Mouse (Mus musculus) fat pad, adult 2 months (tissue): ENCODE measurements around the gene Glb1.
"Not testable (repeated sequence)": the region's sequence is repeated elsewhere in the genome, so short reads cannot be mapped to it uniquely, and the experiment has no call there.

Source experiments
- DNase-seq: peaks from one replicate; pipeline ENCODE4 v3.0.0-alpha.2; 2011; ENCODE audit warnings: low read depth, low spot score; ENCODE audit errors: extremely low read depth

Gene Glb1

GRCm38 (mm10) chr9:114498218-114498617 is 97.3 kb downstream of the Glb1 start:
- DNase-seq = no peak

DNA sequence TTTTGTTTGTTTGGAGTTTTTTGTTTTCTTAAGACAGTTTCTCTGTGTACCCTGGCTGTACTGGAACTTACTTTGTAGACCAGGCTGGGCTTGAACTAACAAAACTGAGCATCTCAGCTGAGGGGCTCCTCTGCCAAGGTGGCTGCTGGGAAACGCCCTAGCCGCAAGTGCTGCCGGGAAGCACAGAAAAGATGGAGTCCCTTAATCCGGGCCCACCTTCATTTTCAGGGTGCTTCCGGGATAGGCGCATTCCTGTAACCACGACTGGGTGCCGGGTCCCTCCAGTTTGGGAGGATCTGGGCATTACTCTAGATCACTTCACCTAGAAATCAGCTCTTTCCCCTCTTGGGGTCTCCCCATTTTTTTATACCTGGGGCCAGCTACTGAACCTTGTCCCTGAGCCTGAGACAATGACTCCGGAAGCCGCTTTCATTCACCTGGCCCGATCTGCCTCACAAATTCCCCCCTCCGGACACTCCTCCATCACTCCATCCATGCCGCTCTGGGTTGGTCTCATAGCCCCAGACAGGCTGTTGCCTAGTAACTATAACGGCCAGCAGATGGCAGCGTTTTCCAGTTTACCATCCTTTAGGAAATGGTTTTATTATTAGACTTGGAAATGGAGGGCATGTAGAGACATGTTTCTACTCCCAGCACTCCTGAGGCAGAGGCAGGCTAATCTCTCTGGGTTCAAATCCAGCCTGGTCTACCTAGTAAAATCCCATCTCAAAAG is 99.1 kb downstream of the Glb1 start:
- DNase-seq = no peak

- DNase-seq = no peak
Observed at GRCm38 (mm10) chr9:114501111-114501510, 100.2 kb downstream of the Glb1 start.

GRCm38 (mm10) chr9:114501913-114502312 is 101.0 kb downstream of the Glb1 start:
- no peak for DNase-seq

DNA sequence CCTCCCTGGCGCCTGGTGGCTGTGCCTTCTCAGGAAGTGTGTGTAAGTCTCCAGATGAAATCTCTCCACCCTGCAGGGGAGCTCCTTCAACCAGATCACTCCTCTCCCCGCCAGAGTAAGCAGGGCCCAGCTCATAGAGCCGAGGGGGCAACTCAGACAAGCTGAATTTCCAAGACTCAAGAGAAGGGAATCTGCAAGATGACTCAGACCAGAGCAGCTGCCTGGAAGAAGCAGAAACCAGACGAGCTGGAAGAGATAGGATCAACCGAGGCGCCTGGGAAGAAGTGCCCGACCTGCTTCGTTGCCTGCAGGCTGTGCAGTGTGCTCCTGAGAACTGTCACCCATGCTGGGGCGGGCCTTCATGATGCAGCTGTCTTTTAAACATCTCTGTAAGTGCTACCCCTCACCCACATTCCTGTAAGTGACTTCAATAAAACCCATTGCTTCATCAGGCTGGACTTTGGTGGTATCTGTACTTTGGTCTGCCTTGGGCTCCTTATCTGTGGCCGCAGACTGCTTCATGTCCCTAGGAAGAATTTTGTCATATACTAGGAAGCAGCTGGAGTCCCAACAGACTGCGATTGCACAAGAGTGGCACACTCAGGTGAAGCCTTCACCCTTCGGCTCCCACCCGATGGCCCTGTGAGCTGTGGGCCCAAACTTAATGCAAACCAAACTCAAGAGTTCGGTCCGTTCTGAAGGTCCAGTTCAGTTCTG is 102.0 kb downstream of the Glb1 start:
- no peak for DNase-seq

DNA sequence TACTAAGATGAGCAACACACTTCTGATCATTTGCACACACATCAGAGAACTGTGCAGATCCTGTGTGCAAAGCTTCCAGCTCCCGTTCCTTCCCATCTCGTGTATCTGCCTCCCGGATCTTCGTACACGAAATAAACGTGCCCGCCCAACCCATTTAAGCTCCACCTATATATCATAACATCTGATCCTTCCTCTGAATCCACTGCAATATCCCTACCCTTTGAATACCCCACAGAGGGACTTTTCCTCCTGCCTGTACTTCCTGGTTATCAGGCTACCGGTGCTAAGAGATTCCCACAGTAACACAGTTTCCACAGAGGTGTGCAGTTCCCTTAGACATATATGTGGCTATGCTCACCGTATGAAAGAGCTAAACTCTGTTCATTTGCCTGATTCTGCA is 103.9 kb downstream of the Glb1 start, which contains the start of gene Ccr4:
Ccr4 (minus strand) TSS at position 101 of the 400 bp plus-strand sequence.
- no peak for DNase-seq

- no peak for DNase-seq
Observed at GRCm38 (mm10) chr9:114506564-114506963, 105.7 kb downstream of the Glb1 start.

- DNase-seq = no peak
Observed at GRCm38 (mm10) chr9:114507421-114507820, 106.5 kb downstream of the Glb1 start.

DNA sequence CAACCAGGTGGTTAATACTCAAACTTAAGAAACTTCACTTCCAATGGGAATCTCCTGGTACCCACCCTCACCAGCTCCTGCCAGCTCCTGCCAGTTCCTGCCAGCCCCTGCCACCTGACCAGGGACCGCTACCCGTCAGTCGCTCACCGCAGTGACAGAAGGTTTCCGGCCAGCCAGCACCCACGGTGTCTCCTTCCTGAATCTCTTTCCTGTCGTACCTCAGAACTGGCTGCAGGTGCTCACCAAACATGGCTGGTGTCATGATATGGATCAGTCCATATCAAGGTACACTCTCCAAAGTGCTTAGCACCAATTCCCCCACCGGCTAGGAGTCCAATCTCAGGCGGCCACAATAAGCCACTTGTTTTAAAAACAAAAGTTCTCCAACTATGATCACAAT is 108.9 kb downstream of the Glb1 start:
- DNase-seq = no peak

DNA sequence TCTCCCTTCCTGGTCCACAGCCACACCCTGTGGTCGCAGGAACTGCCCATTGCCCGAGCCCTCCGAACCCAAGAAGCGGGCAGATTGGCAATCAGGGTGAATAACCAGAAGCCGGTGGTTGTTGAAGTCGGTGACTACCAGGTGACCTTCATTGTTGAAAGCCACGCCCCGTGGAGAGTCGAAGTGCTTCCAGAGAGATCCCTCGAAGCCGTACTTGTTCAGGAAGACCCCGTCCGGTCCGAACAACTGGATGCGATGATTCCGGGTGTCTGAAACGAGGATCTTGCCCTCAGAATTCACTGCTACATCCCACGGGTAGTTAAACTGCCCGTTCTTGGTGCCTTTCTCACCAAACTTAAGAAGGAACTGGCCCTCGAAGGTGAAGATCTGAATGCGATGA is 112.0 kb downstream of the Glb1 start:
- no peak for DNase-seq

DNA sequence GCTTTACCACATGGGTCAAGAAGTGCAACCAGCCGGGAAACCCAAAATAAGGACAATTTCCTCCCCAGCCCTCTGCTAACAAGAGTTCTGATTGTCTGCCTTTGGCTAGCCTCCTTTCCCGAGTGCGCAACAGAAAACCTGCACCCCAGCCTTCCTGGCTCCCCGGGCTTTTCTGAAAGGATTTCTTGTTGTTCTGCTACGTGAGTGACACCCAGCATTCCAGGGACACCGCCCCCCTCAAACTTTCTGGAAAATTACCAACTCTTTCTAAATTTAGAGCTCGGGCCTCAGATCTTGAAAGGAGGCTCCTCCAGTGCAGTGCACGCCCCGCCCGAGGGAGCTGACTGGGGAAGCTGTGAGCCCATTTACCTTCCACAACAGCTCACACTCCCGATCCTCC is 114.5 kb downstream of the Glb1 start, which contains the start of gene C130032M10Rik:
C130032M10Rik (plus strand) TSS at position 334 of the 400 bp plus-strand sequence.
- no peak for DNase-seq

- DNase-seq = no peak
Observed at GRCm38 (mm10) chr9:114517924-114518497, 117.1 kb downstream of the Glb1 start.

DNA sequence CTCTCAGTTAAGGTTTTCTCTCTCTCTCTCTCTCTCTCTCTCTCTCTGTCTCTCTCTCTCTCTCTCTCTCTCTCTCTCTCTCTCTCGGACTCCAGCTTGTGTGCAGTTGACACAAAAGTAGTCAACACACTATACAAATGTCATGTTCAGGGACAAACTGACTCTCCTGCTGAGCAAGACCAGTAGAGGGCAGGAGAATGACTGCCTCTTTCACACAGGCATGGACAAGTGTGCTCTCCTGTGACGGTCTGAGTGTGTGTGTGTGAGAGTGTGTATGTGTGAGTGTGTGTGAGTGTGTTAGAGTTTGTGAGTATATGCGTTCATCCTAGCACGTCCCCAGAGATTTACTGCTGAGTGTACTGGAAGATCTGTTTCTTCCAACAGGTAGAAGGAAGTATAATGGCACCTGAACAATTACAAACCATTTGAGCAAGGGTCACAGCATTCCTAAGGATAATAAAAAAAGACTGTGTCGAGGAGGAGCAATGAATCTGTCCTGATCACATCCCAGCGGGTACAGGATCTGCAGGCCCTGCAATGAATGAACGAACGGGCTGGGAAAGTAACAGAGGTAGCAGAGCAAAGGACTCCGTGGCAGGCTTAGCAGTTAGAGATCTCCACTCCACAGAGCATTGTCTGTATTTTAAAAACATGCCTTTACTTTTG is 118.1 kb downstream of the Glb1 start:
- no peak for DNase-seq

- not testable (repeated sequence) for DNase-seq
Observed at GRCm38 (mm10) chr9:114520529-114520928, 119.7 kb downstream of the Glb1 start.

- no peak for DNase-seq
Observed at GRCm38 (mm10) chr9:114522041-114522440, 121.2 kb downstream of the Glb1 start.

GRCm38 (mm10) chr9:114522501-114522900 is 121.6 kb downstream of the Glb1 start:
- DNase-seq = no peak
